Mouse (Mus musculus): ENCODE data around the gene Cftr.

DNA sequence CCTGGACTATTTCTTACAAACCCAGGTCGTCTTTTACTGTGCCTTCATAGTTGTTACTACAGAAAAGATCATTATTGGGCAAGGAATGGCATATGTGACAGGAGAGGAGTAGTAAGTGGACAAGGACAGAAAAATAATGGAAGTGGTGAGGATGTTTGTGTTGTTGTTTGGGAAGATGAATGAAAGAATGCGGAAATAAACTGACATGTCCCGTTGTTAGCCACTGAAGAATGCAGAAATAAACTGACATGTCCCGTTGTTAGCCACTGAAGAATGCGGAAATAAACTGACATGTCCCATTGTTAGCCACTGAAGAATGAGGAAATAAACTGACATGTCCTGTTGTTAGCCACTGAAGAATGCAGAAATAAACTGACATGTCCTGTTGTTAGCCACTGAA, 84.1 kb downstream of the Cftr start:
- TF ChIP-seq CTCF (IDR thresholded peaks at IDR 0.05; ENCODE audit: low read depth) (no peak), EP300 (IDR thresholded peaks at IDR 0.05; ENCODE audit: low read depth) (no peak)

Data from heart, postnatal 0 days (tissue).